Mouse (Mus musculus) bone marrow, adult 2 months (tissue): ENCODE data around the gene Srm.

Experiments used
- CTCF ChIP-seq: fragments of 200-500 bp; IDR thresholded peaks from 2 replicates; pipeline ENCODE4 v1.5.1; 2011; ENCODE audit warnings: low read length, control low read depth; ENCODE audit not compliant: control insufficient read depth, insufficient read depth
- POLR2A ChIP-seq: fragments of 200-500 bp; IDR thresholded peaks from 2 replicates; pipeline ENCODE4 v1.6.1; 2011; ENCODE audit warnings: low read depth, mild to moderate bottlenecking, control low read depth, low read length, borderline replicate concordance; ENCODE audit not compliant: control insufficient read depth

DNA sequence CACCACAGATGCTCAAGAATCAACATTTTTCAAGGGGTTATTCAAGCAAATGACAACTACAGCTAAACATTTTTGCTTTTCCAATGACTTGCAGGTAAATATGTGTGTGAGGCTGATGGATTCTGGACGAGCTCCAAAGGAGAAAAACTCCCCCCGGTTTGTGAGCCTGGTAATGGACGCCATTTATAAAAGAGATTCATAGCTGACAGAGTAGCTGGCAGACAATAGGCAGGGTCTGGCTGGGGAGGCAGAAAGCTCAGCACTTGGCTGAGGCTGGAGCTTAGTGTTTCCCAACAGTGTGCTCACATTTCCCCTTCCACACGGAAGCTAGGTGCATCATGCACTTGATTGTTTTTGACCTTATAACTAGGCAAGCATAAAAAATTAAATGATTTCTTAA, 21.3 kb downstream of the Srm start:
- TF ChIP-seq POLR2A (no peak), CTCF (no peak)
